Mouse (Mus musculus) urinary bladder, postnatal 25 days (tissue): ENCODE measurements around the gene Irf5.

Experiments used
- DNase-seq: peaks from one replicate; pipeline ENCODE4 v3.0.0; 2022; ENCODE audit warnings: low spot score

Irf5 gene

DNA sequence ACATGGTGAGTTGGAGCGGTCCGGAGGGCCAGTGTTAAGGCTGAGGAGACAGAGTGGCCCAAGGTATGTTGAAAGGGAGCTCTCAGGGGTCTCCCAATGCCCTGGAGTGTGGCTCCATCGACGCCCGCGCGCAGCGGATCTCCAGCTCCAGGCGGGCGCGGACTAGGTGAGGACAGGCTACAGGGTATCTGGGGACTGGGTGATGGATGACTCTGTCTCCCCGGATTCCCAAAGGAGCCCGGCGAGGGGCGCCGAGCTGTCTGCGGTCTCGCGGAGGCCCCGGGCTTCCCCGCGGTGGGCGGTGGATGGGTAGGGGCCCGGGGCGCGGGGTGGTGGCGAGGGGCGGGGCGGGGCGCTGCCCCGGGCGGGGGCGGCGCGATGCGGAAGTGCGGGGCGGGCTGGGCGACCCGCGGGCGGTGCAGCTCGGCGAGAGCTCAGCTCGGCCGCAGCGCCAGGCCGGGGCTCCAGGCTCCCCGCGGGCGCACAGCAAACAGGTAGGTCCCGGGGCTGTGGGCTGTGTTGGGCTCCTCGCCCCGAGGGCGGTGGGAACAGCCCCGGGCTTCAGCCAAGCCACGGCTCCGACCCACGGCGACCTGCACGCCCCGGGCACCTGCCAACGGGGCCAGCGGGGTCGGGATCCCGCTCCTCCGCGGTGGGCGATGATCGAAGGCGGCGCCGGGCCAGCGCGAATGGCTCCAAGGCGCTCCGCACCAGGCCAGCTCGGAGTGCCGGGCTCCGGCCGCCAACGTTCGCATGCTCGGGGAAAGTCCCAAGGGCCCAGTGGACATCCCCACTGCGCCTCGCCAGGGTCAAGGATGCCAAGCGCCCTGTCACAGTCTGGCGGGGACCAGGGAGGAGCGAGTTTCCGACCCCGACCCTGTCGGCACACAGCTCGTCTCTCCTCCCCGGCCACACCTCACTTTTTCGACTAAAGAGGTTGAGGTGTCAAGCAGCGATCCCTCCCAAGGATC is at the start of gene Irf5:
Irf5 (plus strand) TSS at position 345 of the 971 bp plus-strand sequence.
- no peak for DNase-seq

DNA sequence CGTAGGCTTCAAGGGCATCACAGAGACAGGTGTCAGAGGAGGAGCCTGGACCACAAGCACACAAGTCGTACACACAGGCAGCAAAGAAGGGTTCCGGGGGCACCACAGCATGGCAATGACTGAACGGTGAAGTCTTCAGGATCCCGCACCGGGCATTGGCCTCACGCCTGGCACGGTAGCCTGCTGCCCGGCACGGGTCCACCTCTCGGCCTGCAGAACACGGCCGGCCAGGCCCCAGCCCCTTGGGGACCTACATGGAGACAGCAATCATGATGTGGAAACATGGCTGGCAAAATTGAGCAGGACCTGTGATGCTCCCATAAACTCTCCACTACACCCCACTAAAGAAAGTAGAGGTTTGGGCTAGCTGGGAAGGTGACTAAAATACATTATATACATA is 43.7 kb upstream of the Irf5 start:
- DNase-seq = no peak

DNA sequence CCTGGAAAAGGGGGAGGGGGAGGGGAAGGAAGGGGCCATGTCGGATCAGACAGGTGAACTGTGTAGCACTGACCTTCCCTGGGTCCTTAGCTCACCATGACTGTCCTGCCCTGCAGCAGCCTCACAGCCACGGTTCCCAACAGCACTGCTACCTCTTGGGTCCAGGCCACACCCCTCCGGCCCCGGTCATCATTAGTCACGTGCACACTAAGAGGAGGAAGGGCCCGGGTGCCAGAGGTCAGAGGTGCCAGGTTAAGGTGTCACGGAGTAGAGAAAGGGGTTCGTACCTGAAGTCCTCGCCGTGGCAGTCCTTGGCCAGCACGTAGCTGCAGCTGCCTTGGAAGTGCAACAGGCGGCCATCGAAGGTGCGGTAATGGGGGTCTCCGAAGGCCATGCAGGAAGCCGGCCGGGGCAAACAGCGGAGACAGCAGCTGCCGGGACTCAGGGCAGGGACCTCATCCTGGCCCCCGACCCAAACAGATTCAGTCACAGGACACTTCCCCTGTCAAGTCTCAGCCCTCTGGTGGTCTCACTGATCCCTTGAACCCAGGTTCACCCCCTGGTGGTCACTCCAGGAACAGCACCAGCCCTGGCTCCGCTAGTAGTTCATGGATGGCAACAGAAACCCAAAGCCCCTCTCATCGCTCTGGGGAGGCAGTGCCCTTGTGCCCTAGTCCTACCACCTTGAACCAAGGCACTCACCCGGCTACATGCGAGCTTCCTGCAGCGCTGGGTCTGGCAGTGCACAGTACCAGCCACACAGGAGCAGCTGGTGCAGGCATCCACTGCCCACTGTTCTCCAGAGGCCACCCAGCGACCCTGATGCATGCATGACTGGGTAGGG is 41.5 kb upstream of the Irf5 start:
- peak; percentile 71 for DNase-seq

DNA sequence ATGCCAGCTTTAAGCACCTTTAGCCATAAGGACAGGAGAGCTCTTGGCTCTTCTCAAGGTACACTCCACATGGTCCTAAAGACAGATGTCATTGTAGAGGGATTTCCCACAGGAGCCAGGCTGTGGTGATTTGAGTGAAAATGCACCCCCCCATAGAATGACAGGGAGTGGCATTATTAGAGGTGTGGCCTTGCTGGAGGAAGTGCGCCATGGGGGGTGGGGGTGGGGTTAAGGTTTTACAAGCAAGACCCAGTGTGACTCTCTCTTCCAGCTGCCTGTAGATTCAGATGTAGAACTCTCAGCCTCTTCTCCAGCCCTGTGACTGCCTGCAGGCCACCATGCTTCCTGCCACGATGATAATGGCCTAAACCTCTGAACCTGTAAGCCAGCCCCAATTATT is 40.5 kb upstream of the Irf5 start:
- no peak for DNase-seq

DNA sequence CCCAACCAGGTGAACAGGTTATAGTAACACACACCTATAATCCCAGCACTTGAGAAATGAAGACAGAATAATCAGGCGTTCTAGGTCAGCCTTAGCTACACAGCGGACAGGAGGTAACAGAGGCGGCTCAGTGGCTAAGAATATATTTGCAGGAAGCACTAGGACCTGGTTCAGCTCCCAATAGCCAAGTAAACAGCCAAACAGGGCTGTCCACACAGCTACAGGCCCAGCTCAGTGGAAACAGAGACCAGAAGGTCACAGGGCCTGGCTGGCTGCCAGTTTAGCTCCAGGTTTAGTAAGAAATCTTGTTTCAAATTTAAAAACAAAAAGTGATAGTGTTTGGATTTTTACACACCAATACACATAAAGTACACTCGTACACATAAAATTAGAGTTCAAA is 32.3 kb upstream of the Irf5 start:
- DNase-seq = no peak

DNA sequence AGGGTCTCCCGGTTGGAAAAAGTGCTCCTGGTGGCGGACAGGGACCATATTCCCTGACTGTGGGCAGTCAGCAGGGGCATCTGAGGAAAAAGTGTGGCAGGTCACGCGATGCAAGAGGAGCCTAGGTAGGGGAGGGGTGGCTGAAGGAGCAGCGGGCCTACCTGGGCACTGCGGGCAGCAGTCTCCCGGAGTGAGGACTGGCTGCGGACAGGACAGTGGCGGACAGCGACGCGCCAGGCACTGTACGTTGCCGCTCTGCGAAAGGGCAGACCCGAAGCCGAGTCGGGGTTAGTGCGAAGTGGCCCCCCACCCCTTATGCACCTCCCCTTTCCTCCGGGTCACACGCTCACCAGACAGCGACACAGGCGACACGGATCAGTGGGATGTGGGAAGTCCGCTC is 30.2 kb upstream of the Irf5 start:
- DNase-seq = no peak

DNA sequence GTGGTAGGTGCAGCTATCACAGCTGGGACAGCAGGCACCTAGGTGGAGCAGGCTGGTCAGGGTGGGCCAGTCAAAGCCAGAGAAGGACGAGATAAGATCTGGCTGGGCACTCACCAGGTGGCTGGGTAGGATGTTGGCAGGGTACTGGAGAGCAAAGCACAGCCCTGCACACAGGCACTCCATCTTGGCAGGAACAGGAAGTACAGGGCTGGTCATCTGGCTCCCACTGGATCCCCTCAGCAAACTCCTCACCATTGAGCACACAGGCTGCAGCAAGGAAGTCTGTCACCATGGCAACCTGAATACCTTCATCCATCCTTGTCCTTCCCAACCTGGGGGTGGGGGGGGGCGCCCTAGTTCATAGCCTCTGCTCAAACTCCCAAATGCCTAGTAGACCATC is 28.6 kb upstream of the Irf5 start:
- DNase-seq = no peak

DNA sequence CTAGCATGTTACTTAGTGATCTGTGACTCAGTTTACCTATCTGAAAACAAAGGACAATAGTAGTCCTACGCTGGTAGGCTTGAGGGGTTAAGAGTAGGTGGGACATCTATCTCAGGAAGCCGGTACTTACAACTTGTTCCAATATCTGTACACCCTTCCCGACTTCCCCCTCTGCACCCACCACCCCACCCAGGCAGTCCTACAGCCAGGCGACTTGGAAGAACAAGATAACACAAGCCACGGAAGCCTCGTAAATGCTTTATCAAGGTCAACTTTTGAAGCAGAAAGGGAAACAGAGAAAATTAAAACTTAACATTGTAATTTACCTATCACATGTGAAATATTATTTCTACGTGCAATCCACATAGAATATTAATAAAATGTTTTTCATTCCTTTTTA is 26.2 kb upstream of the Irf5 start:
- no peak for DNase-seq

DNA sequence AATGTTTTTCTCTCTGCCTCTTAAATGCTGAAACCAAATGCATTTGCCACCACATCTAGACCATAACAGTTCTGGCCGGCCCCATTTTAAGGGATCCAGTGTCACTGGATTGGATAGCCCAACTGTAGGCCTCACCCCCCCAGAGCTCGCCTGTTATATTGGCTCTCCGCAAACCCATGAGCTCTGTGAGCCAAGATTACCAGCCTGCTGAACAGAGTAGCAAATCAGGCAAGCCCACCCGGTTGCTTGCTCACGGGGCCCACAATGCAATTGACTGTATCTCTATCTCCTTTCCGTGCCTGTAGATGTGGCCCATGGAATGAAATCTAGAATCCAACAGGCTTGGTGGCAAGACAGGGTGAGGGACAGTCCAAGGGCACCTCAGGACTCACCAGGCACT is 25.6 kb upstream of the Irf5 start:
- DNase-seq = no peak

DNA sequence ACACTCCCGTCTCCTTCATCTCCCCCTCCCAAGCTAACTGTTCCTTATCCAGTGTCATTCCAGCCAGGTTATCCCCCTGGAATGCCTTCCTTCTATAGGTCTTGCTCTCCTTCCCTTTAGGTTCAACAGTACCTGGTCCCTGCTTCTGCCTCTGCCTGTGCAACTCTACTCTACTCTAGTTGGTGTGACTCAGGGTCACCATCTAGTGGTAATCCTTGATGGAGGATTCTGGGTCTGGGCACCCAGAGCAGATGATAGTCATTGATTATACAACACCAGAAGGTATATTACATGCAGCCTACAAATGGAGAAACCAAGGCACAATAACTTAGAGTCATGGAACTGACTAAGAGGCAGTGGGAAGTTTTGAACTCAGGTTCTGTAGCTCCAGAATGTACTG is 24.8 kb upstream of the Irf5 start:
- no peak for DNase-seq

DNA sequence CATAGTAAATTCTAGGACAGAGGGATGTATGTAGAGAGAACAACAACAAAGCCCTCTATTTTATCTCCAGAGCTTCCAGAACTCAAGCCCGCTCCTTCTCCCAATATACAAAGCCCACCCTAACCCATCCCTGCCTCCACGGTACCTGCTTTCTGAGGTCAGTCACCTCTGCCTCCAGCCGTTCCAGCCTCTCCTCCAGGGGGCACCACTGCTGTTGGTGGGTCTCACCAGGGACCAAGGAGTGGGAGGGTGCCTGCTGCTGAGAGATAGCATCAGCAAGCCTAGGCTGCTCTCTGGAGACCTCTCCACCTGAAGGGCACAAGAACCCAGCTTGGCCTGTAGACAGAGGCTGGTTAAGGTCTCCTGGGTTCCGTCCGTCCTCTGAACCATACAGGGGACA is 20.9 kb upstream of the Irf5 start:
- DNase-seq = no peak

DNA sequence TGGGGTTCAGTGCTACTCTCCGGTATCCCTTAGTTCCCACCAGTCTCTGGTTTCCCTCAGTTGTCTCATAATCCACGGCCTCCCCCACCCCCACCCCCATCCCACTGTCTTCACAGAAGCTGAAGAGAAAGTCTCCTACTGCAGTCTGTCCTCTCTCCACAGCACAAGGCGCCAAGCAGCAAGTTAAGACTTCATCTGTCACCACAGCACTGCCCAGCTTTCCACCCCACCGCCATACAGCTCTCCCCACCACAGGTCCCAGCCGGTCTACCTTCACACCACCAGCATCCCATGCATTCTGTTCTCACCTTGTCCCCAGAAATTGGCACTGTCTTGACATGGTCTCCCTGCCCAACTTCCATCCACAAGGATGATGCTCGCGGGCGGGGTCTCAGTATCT is 19.6 kb upstream of the Irf5 start:
- DNase-seq = no peak

DNA sequence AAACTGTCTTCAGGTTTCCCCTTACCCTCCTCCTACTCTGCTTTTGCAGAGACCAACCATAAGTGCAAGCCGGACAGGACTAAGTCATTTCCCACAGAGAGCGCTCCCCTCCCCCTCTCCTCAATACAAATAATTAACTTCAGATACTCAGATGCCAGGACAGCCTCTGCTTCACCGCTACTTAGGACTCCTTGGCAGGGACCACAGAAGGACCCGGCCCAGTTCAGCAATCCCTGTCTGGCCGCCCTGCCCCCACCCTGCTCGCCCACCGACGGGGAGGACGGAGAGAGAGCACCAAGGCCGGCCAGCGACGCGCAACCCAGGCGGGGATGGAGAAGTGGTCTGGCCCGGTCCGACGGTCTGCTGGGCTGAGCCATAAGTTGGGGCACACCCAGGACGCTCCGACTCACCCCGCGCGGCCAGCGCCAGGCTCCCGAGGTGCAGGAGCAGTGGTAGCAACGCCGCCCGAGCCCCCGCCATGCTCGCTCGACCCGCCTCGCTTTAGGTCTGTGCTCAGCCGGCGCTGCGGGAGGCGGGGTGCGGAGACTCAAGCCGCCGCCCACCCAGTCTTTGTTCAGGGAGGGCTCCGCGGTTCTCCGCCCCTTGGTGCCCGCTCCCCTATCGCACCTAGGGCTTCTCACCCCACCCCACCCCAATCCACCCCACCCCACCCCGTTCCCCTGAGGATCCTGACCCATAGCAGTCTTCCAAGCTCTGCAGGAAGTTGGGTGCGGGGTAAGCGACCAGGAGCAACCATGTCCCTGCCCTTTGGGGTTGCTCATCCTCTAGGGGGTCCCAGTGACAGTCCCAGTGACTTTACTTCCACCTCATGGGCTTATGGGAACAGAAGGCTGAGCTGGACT is 18.7 kb upstream of the Irf5 start, which contains the start of gene Kcp:
Kcp (minus strand) TSS at position 506 of the 863 bp plus-strand sequence.
- DNase-seq = no peak

DNA sequence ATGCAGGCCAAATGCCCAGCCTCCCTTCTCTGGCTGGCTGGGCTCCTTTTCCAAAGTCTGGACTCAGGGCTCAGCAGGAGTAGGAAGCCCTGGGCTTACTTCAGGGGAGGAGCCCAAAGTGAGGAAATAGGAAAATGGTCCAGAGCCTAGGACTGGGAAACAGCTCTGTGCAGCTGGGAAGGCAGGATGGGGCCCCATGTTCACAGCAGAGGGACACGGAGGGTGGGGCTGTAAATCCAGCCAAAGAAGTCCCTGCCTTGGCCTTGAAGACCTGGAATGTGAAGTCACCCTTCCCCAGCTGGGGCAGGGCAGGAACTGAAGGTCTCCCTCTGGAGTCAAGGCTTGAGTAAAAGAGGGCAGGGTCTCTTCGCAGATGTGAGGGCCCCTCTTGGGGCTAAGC is 17.3 kb upstream of the Irf5 start:
- no peak for DNase-seq

DNA sequence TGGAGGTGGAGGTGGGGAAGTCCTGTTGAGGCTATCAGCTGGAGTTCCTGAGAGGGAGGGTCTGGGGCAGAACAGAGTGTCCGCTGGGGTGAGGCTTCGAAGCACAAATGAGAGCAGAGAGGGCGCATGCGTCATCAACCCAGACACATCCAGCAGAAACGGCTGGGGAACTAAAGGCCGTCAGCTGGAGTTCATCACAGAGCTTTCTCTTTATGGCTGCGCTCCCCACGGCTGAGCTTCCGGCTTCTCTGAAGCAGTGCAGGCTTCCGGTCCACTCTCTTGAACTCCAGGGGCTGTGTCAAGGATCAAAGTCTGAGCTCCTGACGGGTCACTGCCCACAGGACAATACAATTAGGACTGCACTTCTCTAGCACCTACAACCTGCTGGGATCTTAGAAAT is 13.1 kb upstream of the Irf5 start:
- DNase-seq = no peak

DNA sequence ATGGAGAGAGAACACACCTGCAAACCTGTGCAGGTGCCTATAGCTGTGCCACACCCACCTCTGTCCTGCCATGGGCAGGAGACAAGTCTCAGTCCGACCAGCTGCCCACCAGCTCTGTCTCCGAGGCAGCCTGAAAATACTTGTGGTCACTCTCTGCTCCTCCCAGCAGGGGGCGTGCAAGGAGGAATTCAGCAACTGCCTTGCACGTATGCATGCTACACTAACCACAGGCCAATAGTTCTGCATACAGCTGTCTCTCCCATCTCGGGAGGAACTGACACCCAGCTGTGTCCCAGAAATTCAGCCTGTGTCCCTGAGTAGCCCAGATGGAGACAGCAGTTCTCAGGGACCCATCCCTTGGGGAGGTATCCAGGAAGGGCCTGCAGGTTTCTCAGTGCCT is 9.3 kb upstream of the Irf5 start:
- peak; percentile 80 for DNase-seq

DNA sequence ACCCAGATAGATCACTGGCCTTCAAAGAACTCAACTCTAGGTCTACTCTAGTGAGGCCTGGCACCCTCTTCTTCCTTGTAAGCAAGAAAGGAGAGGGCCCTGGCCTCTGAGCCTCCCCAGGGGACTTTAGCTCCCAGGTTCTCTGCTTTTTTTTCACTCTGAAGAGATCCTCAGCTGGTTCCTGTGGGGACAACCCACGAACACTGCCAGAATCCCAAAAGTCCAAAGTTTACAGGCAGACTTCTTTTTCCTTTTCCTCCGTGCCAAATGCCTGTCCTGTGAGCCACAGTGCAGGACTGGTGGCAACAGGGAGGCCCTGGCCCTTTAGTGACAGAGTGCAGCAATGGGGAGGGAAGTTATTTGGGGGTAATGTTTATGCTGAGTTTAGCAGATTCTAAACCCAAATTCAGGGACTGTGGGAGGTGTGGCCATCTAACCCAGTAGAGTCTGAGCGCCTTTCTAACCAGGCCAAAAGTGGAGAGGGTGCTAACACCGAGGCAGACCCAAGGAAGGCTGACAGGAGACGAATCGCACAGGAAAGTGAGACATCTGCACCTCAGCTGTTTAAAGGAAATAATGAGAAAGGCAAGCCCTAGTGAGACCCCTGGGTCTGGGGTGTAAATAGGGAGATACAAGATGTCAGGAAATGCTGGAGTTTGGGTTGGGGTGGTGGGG is 3.7 kb upstream of the Irf5 start:
- DNase-seq = no peak

DNA sequence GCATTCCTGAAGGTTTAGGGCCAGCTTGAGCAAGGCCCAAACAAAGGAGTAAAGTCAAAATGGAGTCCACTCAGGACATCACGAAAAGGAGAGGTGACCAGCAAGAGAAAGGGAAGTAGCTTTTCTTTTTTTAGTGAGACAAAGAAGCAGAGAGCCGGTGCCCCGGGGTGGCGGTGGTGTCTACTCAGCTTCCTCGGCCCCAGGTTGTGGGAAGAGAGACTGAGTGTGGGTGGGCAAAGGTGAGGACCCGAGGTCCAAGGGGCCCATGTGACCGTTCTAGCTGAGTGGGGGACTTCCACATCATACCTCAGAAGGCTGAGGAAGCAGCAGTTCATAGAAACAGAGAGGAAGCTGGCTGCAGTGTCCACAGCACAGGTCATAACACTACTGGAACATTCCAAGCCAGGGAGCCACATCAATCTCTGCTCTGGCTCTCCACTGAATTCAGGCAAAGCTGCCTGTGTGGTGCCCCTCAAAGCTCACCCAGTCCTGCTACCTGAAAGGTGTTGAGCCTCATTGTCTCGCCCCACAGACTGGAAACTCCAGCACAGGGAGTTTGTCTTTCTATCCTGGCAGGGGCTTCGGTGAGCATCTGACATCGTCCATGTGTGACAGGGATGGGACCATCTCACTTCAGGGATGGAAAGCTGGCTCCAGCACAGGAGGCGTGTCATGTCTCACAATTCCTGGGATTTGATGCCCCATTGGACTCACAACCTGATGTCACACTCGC is 3.0 kb upstream of the Irf5 start:
- DNase-seq = no peak

DNA sequence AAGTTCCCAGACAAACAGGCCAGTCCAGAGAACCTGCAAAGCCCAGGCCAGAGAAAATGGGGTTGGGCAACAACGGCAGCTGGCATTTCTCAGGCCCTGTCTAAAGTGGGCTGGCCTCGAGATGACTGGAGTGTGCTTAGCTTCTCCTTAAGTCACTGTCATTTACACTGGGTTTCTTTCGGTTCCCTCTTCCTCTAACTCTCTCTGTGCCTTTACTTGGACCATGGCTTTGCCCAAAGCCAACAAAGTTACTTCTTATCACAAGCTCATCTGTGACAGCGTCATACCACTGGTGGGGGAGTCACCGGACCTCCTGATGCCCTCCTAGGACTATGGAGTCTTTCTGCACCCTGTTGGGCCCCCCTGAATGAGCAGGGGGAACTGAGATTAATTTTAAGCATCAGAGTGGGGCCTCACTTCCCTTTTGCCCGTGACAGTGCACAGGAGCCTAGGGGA is 2.4 kb upstream of the Irf5 start:
- no peak for DNase-seq

DNA sequence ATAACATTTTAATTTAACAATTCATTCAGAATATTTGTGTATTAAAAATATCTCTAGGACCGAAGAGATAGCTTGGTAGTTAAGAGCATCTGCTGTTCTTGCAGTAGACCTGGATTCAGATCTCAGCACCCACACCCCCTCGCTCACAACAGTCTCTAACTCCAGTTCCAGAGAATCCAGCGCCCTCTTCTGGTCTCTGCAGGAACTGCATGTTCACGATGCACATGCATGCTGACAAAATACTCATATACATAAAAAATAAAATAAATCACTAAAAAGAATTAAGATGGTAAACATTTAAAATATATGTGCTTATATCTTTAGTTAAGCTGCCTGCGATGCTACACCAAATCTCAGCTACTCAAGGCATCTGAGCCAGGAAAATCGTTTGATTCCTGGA is 1.2 kb upstream of the Irf5 start:
- DNase-seq = no peak
